Mouse (Mus musculus) liver, adult 2 months (tissue): ENCODE data around the gene Catsper2.

Experiments
- CTCF ChIP-seq: fragments of 200-500 bp; IDR thresholded peaks from 2 replicates; pipeline ENCODE4 v1.5.1; 2011; ENCODE audit warnings: low read depth, low read length, control low read depth
- POLR2A ChIP-seq: fragments of 200-500 bp; IDR thresholded peaks from 2 replicates; pipeline ENCODE4 v1.6.1; 2011; ENCODE audit warnings: low read length, control low read depth; ENCODE audit not compliant: insufficient read depth; ENCODE audit errors: extremely low read depth

DNA sequence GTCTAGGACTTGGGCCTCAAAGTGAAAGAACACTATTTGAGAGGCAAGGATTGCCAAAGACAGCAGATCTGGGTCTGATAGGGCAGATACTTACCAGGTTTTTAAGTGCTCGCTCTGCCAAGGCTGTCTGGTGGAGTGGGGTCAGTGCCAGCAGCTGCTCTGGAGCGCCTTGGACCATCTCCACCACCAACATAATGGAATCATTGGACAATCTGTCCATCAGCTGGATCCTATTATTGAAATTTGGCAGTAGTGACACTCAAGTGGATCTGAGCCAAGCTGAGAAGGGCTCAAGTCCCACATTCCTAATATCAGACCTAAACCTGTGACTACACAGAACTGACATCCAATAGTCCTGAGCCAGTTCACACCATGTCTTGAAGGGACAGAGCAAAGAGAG lies 44.8 kb downstream of the Catsper2 start:
- TF ChIP-seq POLR2A, result no peak
- no peak for TF ChIP-seq CTCF
